Mouse (Mus musculus) adrenal gland, adult (tissue): ENCODE results near the gene Heatr4.
A peak's percentile ranks its signal among the peaks of the same experiment; 100 is the strongest.

Source experiments
- DNase-seq, 2 experiments: peaks; one replicate each; pipeline ENCODE4 v3.0.0; 2022 to 2023; ENCODE audit warnings: low spot score in 1 of 2; ENCODE audit not compliant: inconsistent age in 2 of 2

Heatr4 gene

DNA sequence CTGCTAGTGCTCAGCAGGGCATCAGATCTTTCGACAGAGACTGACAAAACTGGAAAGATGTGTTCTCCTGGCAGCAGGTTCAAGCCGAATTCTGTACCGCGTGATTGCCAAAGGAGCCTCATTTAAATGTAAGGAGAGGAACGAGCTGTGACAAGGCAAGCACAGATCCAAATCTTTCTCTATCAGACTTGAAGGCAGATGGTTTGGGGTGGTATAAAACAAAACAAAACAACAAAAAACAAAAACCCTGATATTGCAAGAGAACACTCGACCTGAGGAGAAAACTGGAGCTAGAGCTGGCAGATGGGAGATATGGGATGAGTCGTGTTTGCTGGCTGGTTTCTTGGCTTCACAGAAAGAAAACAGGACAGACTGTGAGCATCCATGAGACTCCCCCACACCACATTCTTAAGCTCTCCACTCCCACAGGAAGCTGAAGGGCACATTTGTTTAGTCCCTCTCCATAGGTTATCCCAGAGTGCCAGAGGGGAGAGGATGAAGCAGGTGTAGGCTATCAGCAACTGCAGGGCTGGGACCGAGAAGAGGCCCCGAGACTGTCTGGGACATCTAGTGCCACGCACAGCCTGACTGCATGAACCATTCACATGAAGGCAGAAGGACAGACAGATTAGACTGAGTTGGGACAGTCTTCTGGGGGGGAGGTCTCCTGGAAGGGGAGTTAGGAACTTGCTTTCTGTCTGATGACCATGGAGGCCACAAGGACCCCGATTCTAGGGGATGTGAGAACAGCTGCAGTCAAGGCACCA lies 13.9 kb upstream of the Heatr4 start:
- no peak for DNase-seq

DNA sequence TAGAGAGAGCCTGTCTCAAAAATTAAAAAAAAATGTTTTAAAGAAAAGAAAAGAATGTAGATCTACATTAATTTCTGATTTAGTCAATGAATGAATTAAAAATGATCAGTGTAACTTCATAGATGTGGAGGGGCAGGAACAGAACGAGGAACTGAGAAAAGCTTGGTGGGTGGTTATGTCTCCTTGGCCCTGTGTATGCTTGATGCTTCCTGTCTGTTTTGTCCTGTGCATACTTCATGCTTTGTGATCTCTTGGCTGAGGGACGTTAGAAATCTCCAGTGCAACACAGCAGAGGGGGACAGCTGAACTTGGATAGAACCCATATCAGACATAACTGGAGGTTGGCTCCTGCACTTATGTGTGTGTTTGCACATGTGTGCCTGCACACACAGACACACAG lies 12.6 kb upstream of the Heatr4 start:
- DNase-seq: no peak

DNA sequence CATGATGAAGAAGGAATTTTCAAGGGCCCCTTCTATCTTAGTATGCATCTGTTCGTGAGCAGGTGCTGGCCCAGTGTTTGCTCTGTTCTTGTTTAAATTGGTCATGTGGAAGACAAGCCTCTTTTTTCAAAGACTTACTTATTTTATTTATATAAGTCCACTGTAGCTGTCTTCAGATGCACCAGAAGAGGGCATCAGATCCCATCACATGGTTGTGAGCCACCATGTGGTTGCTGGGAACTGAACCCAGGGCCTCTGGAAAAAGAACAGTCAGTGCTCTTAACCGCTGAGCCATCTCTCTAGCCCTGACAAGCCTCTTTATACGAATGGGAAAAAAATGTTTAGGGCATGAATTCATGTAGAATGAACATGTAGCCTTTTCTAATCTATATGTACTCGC lies 4.7 kb upstream of the Heatr4 start:
- DNase-seq: no peak

DNA sequence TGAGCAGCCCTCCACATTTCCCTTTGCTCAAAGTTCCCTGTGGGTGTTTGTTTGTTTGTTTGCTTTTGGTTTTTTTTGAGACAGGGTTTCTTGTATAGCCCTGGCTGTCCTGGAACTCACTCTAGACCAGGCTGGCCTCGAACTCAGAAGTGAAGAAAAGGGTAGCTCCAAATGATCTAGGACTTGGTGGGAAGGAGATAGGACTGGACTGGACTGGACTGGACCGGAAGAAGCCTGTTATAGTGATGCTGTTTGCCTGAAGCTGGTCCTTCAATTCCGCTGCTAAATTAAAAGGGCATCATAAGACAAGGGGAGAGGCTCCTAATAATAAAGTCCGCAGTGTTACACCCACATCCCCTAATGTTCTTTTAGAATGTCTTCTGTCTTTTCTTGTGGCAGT lies 3.8 kb upstream of the Heatr4 start:
- no peak for DNase-seq

DNA sequence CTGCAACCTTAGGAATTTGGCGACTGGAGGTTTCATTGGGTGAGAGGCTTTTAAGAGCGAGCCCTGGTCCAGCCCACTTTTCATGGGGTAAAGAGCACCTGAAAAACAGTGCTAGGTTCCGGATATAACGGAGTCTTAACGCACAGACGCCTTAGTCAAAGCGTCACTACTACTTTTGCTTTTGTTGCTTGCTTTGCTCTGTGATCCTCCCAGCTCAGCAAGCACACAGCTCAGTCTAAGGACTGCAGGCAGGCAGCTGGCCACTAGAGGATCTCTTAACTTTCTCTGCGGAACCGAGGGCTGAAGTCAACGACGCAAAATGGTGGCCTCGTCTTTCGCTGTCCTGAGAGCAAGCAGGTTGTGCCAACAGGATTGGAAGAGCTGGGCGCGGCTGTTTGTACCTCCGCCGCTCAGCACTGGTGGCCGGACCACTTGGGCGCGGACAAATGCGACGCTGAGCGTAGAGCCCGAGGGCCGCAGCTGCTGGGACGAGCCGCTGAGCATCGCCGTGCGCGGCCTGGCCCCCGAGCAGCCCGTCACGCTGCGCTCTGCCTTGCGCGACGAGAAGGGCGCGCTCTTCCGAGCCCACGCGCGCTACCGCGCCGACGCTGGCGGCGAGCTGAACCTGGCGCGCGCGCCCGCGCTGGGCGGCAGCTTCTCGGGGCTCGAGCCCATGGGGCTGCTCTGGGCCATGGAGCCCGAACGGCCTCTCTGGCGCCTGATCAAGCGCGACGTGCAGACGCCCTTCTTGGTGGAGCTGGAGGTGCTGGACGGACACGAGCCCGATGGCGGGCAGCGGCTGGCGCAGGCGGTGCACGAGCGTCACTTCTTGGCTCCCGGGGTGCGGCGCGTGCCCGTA lies 3.2 kb upstream of the Heatr4 start, which contains the start of gene Acot2:
Gene Acot2, plus strand, starts transcription at position 279 of the 859 bp plus-strand sequence.
- peak; percentile 84 to 94 for DNase-seq

DNA sequence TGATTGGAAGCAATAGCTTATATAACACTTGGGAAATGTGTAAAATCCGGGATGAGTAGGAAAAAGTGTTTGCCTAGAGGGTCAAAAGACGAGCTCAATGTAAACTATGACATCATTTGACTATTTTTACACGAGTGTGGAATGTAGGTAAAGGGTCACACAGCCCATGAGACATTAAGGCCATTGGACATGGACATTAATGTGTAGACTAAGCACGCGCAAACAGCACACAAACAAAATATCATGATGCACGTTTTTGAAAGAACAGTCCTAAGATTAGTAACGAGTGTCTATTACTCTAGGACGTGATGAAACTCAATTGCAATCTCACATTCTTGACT lies 2.6 kb upstream of the Heatr4 start:
- no peak for DNase-seq

DNA sequence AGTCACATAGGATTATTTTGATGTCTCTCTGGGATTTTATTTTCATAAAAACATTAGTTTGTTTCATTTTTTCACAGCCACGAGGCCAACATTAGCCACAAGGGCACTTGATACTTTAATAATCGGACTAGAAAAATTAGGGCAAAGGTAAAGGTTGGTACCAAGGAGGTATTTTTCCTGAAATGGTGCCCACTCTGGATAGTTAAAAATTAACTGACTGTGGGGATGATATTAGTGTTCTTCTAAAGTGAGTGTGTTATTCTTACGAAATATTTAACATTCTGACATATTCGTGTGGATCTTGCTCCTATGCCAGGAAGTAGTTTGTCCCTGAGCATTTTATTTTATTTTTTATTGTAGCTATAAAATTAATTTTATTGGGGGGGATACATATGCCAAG lies 3.0 kb downstream of the Heatr4 start:
- DNase-seq: no peak

DNA sequence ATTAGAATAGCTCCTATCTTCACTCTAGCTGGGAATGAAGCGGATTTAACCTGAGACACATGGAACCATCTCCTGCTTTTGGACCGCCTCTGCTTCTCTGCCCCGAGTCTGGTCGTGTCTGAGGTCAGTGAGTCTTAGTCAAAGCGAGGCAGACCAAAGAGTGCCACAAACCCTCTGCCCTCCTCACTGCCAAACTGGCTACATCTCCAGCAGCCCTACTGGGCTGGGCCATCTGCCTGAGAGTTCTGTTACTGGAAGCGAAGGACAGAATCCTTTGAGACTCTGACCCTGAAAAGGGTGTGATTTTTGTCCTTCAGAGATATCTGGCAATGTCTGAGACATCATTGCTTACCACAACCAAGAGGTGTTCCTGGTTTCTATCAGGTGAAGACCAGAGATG lies 5.8 kb downstream of the Heatr4 start:
- DNase-seq: no peak

DNA sequence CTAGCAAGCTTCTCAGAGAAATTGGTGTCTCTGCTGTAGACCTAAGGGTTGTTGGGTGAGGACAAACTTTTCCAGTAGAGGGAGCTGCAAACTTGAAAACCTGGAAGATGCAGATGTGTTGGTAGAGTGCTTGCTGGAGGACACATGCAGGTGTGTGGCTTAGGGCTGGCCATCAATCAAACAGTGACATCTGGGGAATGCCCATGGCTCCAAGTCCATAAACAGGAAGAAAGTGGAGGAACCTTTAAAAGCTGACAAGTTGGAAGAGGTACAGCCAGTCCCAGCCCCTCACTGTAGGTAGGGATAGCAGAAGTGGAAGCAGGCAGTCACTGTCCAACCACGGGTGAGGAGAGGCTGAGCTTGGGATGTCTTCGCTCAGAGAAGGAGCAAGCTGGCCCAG lies 12.5 kb downstream of the Heatr4 start:
- DNase-seq: peak; percentile 44 to 85

DNA sequence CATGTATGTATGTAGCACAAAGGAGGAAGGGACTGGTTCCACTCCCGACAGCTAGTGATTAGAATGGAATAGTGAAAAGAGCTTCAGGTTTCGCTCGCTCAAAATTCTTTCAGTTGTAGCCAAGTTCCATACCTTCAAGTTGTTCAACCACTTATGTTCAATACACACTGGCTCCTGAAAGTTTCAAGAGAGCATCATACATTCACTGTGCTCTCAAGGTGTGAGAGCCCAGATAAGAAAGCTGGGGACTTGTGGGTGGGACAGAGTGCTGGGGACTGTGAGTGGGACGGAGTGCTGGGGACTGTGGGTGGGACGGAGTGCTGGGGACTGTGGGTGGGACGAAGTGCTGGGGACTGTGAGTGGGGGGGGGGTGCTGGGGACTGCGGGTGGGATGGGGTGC lies 19.4 kb downstream of the Heatr4 start:
- DNase-seq: no peak

DNA sequence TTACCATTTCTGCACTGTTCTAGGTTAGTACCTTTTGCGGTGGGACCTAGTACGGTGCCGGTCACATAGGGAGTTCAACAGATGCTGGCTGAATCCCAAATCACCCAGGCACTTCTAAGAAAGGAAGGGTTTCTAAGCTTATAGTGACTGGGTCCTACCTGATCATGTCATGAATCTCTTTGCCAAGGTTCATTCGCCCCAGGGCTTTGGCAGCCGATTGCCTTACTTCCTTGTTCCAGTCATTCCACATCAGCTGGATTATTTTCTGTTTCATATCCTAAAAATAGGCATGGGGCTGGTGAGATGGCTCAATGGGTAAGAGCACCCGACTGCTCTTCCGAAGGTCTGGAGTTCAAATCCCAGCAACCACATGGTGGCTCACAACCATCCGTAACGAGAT lies 26.4 kb downstream of the Heatr4 start:
- DNase-seq: no peak

DNA sequence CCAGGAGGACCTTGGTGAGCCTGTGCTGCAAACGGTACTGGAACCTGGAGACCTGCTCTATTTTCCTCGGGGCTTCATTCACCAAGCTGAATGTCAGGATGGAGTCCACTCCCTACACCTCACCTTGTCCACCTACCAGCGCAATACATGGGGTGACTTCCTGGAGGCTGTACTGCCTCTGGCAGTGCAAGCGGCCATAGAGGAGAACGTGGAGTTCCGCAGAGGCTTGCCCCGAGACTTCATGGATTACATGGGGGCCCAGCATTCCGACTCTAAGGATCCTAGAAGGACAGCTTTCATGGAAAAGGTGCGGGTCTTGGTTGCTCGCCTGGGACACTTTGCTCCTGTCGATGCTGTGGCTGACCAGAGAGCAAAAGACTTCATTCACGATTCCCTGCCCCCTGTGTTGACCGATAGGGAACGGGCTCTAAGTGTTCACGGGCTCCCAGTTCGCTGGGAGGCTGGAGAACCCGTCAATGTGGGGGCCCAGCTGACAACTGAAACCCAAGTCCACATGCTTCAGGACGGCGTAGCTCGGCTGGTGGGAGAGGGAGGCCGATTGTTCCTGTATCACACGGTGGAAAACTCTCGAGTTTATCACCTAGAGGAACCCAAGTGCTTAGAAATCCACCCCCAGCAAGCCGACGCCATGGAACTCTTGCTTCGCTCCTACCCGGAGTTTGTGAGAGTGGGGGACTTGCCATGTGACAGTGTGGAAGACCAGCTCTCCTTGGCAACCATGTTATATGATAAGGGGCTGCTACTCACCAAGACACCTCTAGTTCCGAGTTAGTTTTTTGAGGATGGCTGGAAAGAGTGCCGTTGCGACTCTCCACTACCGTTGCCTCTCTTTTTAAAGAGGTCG lies 32.7 kb downstream of the Heatr4 start:
- DNase-seq: no peak

DNA sequence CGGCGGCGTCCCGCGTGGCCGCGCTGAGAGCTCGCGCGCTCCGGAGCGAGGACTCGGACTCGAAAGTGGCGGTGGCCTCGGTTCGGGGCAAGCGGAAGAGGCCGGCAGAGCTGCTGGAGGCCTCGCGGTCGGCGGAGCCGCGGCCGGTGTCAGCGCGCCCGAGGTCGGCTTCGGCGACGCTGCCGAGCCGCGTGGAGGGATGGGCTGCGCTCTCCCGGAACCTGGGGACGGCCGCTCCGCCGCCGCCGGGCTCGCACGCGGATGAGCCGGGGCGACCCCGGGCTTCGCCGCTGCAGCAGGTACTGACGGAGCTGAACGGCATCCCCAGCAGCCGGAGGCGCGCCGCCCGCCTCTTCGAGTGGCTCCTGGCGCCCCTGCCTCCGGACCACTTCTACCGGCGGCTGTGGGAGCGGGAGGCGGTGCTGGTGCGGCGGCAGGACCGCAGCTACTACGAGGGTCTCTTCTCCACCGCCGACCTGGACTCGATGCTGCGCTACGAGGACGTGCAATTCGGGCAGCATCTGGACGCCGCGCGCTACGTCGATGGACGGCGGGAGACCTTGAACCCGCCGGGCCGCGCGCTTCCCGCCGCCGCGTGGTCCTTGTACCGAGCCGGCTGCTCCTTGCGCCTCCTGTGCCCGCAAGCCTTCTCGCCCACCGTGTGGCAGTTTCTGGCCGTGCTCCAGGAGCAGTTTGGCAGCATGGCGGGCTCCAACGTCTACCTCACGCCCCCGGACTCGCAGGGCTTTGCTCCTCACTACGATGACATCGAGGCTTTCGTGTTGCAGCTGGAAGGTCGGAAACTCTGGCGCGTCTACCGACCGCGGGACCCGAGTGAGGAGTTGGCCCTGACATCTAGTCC lies 33.6 kb downstream of the Heatr4 start:
- DNase-seq: peak; percentile 59 to 83

DNA sequence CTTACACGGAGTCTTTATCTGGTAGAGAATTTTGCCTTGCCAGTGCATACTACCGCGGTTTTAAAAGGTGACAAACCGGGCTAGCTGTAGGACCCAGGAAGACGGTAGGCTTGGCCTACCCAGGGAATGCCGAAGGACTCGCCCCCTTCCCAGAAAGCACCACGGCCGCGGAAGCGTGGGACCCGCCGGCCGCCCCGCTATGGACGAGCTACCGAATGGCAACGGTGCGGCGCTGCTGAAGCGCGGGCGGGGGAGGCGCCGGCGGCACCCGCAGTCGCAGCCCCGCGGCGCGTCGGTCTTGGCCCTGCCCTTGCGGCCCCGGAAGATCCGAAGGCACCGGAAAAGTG lies 34.2 kb downstream of the Heatr4 start, which contains the start of gene Riox1:
Gene Riox1, plus strand, starts transcription at position 116 of the 347 bp plus-strand sequence.
- DNase-seq: peak; percentile 89 to 95

DNA sequence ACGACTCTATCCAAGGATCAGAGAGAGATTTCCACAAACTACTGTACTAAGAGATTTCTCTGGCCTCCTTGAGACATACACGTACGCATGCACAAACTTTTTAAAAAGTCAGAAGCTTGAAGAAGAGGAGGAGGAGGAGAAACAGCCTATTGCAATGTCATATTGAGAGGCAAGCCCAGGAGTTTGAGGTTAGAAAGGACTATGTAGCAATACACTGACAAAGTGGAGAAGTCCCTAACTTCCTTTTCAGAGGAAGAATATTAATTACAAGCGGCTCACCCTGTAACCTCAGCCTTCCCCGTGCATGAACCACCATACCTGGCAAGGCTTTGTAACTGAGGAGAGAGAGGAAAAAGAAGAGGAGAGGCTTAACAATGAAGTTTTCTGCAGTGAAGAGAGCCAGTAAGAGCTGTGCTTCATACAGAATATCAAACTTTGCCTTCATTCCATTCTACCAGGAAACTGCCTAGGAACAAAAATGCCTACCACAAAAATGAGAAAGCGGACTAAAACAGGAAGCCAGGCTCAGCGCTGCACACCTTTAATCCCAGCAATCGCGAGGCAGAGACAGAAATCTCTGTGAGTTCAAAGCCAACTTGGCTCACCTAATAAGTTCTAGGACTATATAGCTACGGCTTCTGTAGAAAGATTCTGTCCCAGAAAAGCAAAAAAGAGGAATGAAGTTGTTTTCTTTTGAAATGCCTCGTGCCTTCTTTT lies 34.7 kb downstream of the Heatr4 start:
- no peak for DNase-seq

DNA sequence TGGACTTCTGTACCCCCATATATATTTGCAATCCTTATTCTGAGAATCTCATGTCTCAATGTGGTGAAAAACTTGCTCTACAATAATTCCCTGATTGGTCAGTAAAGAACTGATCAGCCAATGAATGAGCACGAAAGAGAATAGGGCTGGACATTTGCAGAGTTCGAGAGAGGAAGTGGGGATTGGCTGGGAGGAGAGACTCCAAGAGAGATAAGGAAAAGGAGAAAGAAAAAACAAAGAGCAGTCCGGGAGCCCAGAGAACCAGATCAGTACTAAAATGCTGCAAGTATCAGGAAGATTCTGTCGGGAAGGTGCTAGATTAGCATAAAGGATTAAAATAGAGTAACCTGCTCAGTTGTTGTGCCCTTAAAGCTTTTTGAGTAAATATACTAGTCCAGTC lies 35.6 kb downstream of the Heatr4 start:
- DNase-seq: no peak

DNA sequence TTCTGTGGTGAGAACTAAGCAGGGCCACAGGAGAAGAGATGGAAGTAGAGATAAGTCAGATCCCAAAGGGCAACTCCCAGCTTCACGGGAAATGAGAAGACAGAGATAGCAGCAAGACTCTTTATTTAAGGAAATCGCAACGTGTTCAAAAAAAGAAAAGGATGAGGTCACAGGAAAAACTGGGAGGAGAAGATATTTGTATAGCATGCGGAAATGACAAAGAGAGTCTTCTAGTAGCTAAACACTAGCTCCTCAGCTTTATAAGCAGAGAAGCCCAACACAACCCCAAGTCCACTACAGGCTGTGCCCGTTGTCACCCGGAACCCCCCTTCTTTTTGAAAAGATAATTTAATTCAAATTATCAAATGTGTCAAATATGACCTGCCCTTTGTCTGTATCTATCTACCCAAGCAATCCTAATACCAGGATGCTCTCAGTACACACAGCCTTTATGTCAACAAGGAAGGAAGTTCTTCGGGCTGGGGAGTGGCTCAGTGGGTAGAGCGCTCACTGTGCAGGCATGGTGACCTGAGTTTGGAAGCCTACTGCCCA lies 37.3 kb downstream of the Heatr4 start:
- DNase-seq: no peak

DNA sequence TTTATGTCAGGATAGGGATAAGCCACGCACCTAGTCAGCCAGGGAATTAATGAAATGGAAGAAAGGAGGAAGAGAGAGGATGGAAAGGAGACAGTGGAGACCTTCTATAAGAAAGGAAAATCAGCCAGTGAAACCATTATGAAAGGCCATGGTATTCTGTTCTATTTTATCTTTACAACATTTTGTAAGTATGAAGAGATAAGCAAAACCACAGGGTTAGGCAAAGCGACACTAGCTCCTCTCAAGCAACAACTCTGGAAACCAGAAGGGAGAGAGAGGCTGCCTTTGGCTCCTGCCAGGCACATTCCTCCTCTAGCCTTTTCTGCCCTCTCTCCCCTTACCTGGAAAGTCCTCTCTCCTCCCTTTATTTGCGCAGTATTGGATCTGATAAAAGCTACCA lies 42.7 kb downstream of the Heatr4 start:
- DNase-seq: no peak

DNA sequence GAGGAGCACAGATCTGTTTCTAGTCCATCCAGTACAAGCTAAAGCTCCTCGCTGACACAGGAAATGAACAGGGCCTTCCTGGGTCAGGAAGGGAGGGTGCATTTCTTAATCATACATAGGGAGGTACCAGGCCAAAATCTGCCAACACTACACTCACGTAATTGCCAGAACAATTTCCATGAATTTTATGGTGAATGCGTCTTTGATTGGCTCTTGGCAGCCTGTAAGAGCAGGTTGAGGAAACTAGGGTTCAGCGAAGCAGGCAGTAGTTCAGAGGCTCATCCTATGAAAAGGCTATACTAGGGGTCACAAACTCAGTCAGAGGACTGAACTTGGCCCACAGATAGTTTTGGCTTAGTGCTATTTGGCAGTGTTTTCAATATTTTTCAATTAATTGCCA lies 44.6 kb downstream of the Heatr4 start:
- DNase-seq: no peak

DNA sequence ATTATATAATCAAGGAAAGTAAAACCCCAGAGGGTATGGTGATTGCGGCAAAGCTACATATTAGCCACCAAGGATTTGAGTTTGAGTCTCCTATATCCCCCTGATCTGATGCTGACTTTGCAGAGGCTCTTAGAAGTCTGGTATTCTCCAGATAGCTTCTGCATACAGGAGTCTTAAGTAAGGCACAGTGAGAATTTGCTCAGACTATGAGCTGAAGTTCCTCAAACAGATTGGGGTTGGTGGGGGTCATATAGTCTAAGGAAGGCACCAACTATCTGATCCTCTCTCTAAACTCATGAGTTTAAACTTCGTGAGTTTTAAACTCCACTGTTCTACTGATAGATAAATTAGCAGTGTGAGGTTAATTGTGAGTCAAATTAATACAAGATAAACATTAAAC lies 45.3 kb downstream of the Heatr4 start:
- DNase-seq: no peak
